Mouse (Mus musculus): Measurements from ENCODE around the gene Ctsw.
A peak's percentile ranks its signal among the peaks of the same experiment; 100 is the strongest.
"Not testable (repeated sequence)": the region's sequence is repeated elsewhere in the genome, so short reads cannot be mapped to it uniquely, and the experiment has no call there.

Ctsw gene

DNA sequence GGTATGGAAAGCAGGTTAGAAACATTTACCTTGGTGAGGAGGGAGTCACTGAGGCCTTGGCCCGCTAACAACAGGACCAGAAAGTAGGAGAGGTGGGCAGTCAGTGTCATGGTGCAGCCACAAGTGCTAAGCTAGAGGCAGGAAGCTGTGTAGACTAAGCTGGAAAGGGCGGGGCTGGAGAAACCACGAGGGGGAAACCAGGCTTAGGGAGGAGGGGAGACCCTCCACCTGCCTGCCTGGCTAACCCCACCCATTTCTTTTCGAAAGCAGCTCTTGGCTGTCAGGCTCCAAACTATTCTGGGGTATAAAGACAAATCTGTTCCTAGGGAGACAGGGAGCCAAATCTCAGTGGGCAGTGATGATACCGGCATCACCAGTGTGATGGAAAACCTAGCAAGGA is at the start of gene Ctsw:
Ctsw (minus strand) TSS at position 134 of the 400 bp plus-strand sequence.
- DNase-seq (ENCODE audit: low spot score): no peak

DNA sequence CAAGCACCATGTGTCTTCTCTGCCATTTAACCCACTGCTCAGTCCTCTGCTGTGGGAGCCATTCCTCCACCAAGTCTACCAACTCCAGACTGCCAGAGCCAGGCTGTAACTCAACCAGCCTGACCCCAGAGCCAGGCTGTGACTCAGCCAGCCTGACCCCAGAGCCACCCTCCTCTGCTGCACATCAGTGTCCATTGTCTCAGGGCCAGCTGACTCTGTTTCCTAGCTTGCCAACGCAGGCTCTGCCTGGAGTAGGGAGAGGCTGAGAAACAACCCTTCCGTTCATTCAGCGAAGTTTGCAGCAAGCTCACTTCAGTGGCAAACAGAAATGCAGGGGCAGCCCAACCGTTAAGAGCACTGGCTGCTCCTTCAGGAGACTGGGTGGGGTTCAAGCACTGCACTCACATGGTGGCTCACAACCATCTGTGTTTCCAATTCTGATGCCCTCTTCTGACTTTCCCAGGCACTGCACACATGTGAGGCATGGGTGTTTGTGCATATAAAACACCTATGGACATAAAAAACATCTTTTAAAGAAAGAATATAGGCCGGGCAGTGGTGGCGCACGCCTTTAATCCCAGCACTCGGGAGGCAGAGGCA is 48.7 kb upstream of the Ctsw start:
- DNase-seq (ENCODE audit: low spot score): no peak

DNA sequence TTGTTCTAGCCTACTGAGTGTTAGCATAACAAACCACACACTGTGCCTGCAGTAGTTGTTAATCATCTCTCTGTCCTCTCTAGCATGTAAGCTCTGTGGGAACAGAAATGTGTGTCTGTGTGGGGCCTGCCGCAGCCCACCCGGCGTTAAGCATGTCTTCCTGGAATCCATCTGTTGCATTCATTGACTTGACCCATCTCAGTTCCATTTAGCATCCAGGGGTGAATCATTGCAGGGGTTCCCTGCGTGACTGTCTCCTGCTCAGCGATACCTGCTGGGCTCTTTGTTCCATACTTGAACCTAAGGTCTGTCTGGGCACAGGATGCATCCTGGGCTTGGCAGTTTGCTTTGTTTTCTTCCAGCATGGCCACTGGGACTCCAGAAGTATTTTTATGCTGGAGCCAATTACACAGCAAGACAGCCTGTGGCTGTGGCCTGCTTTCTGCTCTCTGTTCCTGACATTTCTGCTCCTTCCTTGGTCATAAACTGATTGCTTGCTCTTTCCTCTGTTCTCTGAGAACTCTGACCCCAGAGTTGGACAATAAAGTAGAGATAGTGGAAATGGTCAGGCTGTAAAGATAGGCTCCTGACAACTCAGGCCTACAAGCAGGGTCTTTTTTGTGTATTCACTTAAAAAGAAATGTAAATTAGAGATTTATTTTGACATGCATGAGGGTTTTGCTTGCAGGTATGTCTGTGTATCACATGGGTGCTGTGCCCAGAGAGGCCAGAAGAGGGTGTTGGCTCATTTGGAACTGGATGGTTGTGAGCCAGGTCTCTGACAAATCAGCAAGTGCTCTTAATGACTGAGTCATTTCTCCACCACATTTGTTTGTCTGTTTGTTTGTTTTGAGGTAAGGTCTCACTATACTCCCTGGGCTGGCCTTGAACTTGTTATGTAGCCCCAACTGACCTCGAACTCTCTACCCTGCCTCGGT is 47.8 kb upstream of the Ctsw start:
- DNase-seq (ENCODE audit: low spot score): no peak

DNA sequence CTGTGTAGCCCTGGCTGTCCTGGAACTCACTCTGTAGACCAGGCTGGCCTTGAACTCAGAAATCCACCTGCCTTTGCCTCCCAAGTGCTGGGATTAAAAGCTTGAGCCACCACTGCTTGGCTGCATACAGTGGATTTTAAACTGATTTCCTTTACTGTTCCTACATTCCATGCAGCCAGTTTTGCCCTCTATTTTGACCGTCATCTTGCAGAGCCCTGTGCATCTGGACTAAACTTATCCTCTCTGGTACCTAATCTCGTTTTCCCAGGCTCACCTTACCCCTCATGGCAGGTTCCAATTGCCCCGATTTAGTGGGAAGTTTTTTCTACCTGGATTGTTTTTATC is 44.7 kb upstream of the Ctsw start:
- no peak for DNase-seq (ENCODE audit: low spot score)

DNA sequence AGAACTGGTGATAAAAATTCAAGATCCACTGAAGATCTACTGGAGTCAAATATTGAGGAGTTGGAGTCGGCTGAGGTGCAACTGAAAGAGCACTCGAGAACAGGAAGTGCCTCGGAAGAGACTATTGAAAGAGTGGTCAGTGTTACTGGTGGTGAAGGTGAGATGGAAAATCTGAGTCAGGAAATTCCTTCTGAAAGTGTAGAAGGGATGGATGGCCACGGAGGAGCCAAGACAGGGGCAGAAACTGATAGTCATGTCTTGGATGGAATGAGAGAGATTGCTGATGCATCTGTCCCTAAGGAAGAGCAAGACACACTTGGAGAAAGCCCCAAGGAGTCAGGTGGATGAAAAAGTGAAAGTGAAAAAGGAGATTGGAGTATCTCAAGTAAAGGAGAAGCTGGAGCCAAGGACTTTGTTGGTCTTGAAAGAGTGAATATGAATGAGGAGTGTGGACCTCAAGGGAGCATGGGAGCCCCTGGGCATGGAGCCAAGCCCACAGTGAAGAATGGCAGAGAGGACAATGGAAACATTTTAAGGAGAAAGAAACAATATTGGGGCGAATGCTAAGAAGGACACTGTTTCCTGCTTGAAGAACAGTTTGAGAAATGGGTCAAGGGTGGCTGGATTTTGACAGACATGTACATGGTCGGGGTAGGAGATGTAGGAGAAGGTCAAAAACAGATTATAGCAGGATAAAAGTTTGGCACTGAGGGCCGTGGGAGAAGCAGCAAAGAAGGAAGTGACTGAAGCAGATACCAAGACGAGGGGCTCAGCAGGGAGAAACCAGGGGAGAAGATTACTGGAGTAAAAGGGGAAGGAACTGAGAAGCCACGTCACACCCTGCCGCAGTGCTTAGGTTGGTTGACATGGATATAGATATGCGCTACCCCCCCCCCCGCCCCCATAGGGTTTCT is 44.0 kb upstream of the Ctsw start:
- DNase-seq (ENCODE audit: low spot score): no peak

DNA sequence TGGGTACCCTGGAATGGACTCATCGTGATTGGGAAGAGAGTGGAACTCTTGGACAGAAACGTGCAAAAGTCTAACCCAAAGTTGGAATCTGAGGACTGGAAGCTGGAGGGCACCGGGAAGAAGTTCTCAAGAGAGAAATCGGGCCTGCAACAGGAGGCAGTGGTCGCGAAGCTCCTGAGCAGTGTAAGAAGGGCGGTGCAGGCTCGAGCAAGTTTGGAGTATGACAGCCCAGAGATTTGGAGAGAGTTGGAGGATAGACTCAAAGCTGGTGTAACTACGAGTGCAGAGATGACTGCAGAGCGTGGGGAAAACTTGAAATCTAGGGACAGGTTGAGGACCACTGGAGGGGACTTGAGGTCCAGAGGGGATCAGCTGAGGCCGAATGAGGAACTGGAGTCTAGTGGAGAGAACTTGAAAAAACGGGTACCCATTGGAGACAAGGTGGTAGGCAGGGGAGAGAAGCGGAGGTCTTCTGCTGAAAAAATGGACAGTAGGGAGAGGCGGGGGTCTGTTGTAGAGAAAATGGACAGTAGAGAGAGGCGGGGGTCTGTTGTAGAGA is 42.8 kb upstream of the Ctsw start:
- DNase-seq (ENCODE audit: low spot score): no peak

DNA sequence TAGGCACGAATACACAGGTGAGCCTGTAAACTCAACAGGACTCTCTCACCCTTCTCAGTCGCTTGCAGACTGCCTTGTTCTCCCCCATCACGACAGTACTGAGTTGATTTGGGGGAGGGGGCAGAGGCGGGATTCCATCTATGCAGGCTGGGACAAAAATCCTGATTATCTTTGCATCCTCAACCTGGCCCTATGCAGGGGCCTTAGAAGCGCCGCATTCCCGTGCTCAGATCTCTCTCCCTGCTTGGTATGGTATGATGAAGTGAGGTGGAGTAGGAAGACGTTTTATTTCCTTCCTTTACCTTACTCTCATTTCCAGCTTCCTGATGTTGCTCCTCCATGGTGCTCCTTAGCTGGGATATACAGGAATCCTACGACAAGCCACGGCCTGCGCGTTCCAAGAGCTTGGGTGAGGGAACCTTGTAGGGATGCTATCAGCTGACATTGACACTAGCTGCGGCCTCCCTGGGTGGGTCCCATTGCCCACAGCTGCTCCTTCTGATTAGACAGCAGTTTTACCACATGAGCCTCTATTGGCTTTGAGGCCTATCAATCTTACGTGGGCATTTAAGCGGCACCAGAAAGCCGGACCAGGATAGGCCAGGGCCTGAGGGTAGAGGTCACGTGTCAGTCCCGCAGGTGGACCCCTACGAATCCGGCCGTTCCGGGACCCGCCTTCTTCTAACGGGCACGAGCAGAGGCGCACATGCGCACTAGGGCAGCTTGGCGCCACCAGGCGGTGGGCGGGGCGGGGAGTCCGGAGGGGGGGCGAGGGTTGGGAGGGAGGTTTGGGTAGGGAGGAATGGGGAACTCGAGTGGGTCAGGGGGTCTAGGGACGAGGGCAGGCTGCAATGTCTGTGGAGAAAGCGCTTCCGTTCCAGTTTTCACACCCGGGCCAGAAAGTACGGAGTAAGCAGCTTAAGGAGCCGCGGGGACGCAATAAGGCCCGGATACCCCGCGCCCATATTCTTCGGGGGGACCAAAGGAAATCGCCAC is 42.0 kb upstream of the Ctsw start, which contains the start of gene Snx32:
Snx32 (minus strand) TSS at position 508 of the 996 bp plus-strand sequence.
- DNase-seq (ENCODE audit: low spot score): peak; percentile 35

DNA sequence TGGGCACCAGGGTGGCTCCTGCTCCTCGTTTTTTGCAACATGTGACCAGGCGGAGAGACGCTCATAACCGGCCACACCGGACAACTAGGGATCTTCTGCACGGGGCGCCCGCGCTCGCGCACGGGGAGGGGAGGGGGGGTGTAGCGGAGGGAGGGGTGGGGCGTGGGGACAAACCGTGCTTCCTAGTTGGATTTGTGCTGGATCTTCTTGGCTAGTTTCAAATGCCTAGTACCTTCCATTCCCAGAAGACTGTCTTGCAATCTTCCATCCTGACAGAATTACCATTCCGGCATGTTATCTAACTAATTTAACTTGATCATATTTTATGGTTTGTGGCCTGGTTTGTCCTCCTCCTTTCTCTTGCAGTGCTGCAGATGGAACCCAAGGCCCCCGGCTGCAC is 35.4 kb upstream of the Ctsw start, which contains the start of gene 1700020D05Rik:
1700020D05Rik (minus strand) TSS at position 101 of the 400 bp plus-strand sequence.
- no peak for DNase-seq (ENCODE audit: low spot score)

DNA sequence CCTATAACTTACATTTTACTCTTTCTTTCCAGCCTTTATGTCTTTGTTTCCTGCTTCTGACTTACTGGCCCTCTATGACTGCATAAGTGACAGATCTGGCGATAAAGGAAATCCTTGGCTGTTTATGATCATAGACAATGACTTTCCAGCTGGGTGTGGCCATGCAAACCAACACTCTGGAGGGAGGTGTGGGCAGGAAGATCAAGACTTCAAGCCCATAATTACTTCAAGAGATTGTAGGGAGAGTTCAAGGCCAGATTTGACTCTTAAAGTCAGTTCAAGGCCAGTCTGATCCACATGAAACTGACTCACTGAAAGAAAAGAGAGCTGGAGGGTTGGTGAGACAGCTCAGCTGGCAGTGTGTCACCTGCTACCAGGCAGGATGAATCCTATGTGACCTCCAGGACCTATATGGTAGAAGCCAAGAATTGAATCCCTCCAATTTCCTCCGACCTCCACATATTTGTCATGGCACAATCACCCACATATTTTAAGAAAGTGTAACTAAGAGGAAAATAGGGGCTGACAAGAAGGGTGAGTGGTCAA is 32.1 kb upstream of the Ctsw start:
- no peak for DNase-seq (ENCODE audit: low spot score)

DNA sequence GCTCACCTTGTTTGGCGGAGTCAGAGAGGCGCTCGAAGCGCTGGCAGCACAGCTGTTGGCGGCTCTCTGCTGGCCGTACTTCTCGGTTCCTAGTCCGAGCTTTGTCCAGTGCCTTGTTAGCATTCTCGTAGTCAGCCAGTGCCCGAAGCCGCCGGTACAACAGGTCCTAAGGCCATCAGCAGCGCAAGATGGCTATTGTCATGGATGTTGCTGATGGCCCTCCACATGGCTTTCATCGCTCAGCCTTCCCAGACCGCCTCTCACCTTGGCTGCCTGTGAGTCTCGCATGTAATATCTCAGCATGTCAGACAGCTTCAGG is 27.7 kb upstream of the Ctsw start:
- no peak for DNase-seq (ENCODE audit: low spot score)

DNA sequence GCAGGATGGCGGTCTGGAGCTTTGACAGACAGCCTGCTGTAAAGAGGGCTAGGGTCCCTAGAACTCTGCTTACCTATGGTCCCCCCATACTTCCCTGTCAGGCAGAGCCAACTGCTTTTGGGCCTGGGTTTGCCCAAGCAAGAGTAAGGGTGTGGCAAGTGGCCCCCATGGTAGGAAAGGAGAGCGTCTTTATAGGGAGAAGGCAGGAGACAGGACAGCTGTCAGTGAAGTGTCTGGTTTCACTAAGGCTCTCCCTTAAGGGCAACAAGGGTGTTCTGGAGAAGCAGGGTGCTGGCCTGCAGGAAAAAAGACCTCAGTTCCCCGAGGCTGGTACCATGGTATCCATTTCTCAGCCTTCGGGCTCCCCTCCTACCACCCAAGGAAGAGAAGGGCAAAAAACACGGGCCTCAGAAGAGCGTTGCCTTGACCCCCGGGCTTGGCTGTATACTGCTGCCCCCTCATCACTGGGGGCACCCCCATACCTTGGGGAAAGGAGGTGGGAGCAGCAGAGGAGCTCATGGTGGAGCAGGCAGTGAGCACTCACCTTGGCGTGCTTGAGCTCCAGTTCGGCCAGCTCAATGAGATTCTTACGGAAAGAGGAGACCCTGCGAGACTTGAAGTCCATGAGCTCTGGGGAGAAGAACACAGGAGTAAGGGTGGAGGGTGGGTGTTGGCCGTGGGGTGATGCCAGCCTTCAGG is 27.2 kb upstream of the Ctsw start:
- DNase-seq (ENCODE audit: low spot score): no peak

DNA sequence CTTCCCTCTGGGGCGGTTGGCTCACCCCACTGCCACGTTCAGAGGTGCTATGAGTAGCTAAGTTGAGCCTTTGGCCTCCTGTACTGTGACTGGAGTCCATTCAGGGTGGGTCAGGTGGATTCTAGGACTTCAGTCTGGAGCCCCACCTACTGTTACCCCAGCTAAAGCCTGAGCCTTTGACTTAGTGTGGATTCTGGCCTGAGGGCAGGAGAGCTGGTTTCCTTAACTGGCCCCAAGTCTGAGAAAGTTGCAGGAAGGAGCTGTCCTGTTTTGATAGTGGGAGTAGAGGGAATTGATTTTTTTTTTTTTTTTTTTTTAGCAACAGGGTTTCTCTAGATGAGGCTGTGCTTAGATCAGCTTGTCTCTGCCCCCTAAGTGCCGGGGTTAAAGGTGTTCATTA is 26.0 kb upstream of the Ctsw start:
- no peak for DNase-seq (ENCODE audit: low spot score)

DNA sequence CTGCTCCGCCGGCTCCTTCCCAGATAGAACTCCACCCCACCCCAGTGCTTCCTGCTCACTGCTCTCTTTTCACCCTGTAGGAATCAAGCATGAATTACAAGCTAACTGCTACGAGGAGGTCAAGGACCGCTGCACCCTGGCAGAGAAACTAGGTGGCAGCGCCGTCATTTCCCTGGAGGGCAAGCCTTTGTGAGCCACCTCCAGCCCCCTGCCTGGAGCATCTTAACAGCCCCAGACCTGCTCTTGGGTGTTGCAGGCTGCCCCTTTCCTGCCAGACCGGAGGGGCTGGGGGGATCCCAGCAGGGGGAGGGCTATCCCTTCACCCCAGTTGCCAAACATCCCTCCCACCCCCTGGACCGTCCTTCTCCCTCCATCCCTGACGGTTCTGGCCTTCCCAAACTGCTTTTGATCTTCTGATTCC is 25.0 kb upstream of the Ctsw start:
- not testable (repeated sequence) for DNase-seq (ENCODE audit: low spot score)

DNA sequence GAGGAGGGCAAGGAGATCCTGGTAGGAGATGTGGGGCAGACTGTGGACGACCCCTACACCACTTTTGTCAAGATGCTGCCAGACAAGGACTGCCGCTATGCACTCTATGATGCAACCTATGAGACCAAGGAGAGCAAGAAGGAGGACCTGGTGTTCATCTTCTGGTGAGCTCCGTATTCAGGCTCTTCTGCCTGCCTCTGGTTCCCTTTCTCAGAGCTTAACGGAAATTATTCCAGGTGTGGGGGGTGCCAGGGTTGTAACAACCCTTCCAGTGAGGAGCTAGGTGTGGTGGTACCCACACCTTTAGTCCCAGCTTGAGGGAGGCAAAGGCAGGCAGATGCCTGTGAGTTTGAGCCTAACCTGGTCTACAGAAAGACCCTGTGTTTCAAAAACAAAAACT is 24.3 kb upstream of the Ctsw start:
- no peak for DNase-seq (ENCODE audit: low spot score)

DNA sequence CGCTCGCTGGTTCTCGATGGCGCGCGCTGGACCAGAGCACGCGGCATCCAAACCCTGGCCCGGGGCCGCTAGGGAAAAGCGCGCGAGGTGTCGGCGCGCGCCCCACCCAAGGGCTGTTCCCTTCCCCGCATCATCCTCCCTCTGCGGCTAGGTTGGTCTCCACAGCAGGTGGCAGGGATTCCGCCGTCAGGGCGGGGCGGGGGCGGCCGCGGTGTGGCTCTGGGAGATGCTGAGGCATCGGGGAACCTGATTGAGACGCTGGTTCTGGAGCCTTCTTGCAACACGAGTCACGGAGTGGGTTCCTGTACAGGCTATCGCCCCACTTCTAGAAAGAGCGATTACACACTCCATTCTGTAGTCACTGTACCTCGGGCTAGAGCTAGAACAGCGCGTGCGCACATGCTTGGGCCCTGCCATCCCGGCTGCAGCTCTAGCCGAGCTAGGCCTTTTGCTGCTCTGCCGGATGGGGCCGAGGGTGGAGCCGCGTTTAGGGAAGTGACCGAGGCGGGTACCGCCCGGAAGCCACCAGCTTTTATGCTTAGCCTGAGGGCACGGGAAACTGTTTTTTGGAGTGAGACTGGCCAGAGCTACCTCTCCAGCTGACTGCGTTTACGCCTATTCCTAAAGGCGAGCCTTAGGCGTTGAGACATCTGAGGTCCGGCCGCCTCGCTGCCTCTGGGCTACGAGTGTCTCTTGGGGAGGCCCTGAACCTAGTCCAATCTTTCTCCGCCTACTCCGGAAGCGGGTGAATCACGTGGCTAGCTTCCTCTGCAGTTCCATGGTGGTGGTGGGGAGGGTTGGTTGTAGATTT is 22.8 kb upstream of the Ctsw start:
- peak; percentile 93 for DNase-seq (ENCODE audit: low spot score)

DNA sequence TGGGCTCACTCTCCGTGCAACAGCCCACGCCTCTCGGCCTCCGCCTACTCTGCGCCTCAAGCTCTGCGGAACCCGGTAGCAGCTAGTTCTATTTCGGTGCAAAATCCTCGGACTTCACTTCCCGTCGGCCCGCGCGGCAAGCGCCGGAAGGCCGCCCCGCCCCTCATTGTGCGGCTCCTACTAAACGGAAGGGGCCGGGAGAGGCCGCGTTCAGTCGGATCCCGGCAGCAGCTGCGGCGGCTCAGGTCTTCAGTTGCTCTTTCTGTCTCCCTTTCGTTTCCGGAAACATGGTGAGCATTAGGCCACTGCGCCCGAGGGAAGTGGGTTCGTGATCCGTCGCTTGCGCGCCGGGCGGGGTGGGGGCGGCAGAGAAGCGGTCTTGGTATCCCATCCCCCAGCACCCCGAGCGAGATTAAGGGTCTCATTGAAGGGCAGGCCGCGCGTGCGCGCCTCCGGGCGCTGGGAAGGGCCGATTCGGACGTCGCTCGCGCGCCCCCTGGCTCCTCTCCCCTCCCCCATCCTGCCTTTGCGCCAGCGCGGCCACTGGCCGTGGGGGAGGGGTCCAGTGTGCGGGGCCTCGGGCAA is 22.1 kb upstream of the Ctsw start, which contains the start of gene Cfl1:
Cfl1 (plus strand) TSS at position 143 of the 585 bp plus-strand sequence.
- DNase-seq (ENCODE audit: low spot score): peak; percentile 96

DNA sequence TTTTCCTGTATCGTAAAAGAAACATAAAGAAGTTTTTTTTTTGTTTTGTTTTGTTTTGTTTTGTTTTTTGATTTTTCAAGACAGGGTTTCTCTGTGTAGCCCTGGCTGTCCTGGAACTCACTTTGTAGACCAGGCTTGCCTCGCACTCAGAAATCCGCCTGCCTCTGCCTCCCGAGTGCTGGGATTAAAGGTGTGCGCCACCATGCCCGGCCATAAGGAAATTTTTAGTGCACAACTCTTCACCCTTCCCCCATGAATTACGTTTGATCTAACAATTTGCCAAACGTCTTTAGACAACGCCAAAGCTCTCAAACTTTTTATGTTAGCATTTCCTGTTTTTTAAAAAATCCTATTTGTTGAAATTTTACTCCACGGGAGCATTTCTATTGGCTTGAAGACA is 21.4 kb upstream of the Ctsw start:
- DNase-seq (ENCODE audit: low spot score): not testable (repeated sequence)

DNA sequence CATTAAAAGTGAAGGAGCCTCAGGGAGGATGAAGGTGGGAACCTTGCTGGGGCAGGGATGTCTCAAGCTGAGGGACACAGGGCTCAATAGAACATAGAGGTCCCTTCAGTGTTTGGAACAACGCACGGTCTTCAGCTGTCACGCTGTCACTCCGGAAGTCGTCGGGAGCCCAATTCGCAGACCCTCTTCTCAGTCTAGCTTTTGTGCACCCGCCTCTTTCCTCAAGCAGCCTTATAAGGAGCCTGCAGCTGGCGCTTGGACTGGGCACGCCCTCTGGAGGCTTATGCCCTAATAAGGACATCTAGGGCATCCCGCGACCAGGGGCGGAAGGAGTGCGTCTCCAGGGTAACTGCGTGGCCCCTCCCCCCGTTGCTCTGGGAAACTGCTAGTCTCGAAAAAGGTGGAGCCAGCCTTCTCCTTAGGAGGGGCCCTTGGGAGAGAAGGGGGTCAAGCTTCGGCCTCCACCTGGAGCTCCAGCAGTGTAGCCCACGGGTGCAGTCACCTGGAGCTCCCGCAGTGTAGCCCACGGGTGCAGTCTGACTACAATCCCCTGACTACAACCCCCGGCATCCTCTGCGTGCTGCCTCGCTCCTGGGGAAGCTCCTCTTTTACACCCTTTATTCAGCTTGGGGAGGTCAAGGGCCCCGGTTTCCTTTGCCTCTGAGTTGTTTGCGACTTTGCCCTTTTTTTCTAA is 20.7 kb upstream of the Ctsw start:
- peak; percentile 99 for DNase-seq (ENCODE audit: low spot score)

Data from adipocyte (in vitro differentiated cells).